Mouse (Mus musculus): ENCODE results near the gene Aip. TPM values are rescaled to one million over a fixed set of nuclear protein-coding genes. Genes with fewer than 3 reads are reported as not detected.
A peak's percentile ranks its signal among the peaks of the same experiment; 100 is the strongest.

The Aip gene
- polyA plus RNA-seq, 1 experiment from 2014 or later = 79.0 TPM

- H3K4me2 ChIP-seq = no peak overlapping the region
- H3K4me3 ChIP-seq (replicated peaks) = no peak overlapping the region
- H3K4me1 ChIP-seq = peaks cover 17% of the 10 kb centered on the region
- H3K27me3 ChIP-seq (replicated peaks) = no peaks in the 10 kb centered on the region
- H3K9me3 ChIP-seq = no peaks in the 10 kb centered on the region
- ATAC-seq (ENCODE audit: insufficient read depth, low FRiP score, low read depth) = no peak
- 66% methylated on average over 3 of the region's 3 CpGs for WGBS
- H3K27ac ChIP-seq = no peak overlapping the region
- H3K36me3 ChIP-seq = no peaks in the 10 kb centered on the region; the same call in 1 of the 2 replicates
- no peak overlapping the region for H3K9ac ChIP-seq
These were observed 31.3 kb downstream of the Aip start for GRCm38 (mm10) chr19:4094348-4094747.

GRCm38 (mm10) chr19:4093772-4094171 lies 31.9 kb downstream of the Aip start:
- WGBS = 64% methylated on average over 7 of the region's 7 CpGs
- Histone ChIP-seq H3K4me3 (replicated peaks) (no peak overlapping the region), H3K27ac (no peak overlapping the region), H3K4me2 (no peak overlapping the region), H3K4me1 (peaks cover 11% of the 10 kb centered on the region; the same call in 1 of the 2 replicates), H3K9ac (no peak overlapping the region), H3K9me3 (no peaks in the 10 kb centered on the region), H3K36me3 (no peaks in the 10 kb centered on the region; the same call in 1 of the 2 replicates), H3K27me3 (replicated peaks) (no peaks in the 10 kb centered on the region)
- ATAC-seq (ENCODE audit: insufficient read depth, low FRiP score, low read depth) = no peak

- Histone ChIP-seq H3K27me3 (replicated peaks) (no peaks in the 10 kb centered on the region), H3K4me1 (0 out of 2 replicates have a peak, but pooled peaks cover 2% of the 10 kb centered on the region), H3K9me3 (no peaks in the 10 kb centered on the region), H3K36me3 (no peaks in the 10 kb centered on the region), H3K4me2 (no peak overlapping the region), H3K4me3 (replicated peaks) (no peak overlapping the region), H3K9ac (no peak overlapping the region), H3K27ac (no peak overlapping the region)
- no peak for ATAC-seq (ENCODE audit: insufficient read depth, low FRiP score, low read depth)
- WGBS = 87% methylated on average over 3 of the region's 3 CpGs
These were observed 32.9 kb downstream of the Aip start for GRCm38 (mm10) chr19:4092750-4093149.

- Histone ChIP-seq H3K9me3 (no peaks in the 10 kb centered on the region), H3K4me2 (no peak overlapping the region), H3K27me3 (replicated peaks) (no peaks in the 10 kb centered on the region), H3K4me3 (replicated peaks) (no peak overlapping the region), H3K9ac (no peak overlapping the region), H3K4me1 (no peaks in the 10 kb centered on the region), H3K27ac (no peak overlapping the region), H3K36me3 (no peaks in the 10 kb centered on the region)
- 53% methylated on average over 2 of the region's 2 CpGs for WGBS
- no peak for ATAC-seq (ENCODE audit: insufficient read depth, low FRiP score, low read depth)
These were observed 34.3 kb downstream of the Aip start for GRCm38 (mm10) chr19:4091383-4091782.

- WGBS = 83% methylated on average over 3 of the region's 3 CpGs
These were observed 35.2 kb downstream of the Aip start for GRCm38 (mm10) chr19:4090446-4090845.

GRCm38 (mm10) chr19:4089128-4089527 lies 36.5 kb downstream of the Aip start:
- Histone ChIP-seq H3K4me2 (no peak overlapping the region), H3K36me3 (no peaks in the 10 kb centered on the region), H3K4me3 (replicated peaks) (no peak overlapping the region), H3K9ac (no peak overlapping the region), H3K4me1 (no peaks in the 10 kb centered on the region), H3K27me3 (replicated peaks) (no peaks in the 10 kb centered on the region), H3K9me3 (no peaks in the 10 kb centered on the region), H3K27ac (no peak overlapping the region)
- ATAC-seq (ENCODE audit: insufficient read depth, low FRiP score, low read depth) = no peak
- 76% methylated on average over 6 of the region's 6 CpGs for WGBS

More at GRCm38 (mm10) chr19:4090446-4090845, 35.2 kb downstream of the Aip start:
- Histone ChIP-seq H3K4me3 (replicated peaks) (no peak overlapping the region), H3K36me3 (no peaks in the 10 kb centered on the region), H3K27ac (no peak overlapping the region), H3K9ac (no peak overlapping the region), H3K4me1 (no peaks in the 10 kb centered on the region), H3K27me3 (replicated peaks) (no peaks in the 10 kb centered on the region), H3K9me3 (no peaks in the 10 kb centered on the region), H3K4me2 (no peak overlapping the region)
- no peak for ATAC-seq (ENCODE audit: insufficient read depth, low FRiP score, low read depth)

GRCm38 (mm10) chr19:4088146-4088545 lies 37.5 kb downstream of the Aip start:
- Histone ChIP-seq H3K4me3 (replicated peaks) (no peak overlapping the region), H3K9me3 (no peaks in the 10 kb centered on the region), H3K4me1 (no peaks in the 10 kb centered on the region), H3K27ac (no peak overlapping the region), H3K27me3 (replicated peaks) (no peaks in the 10 kb centered on the region), H3K36me3 (no peaks in the 10 kb centered on the region), H3K9ac (no peak overlapping the region), H3K4me2 (no peak overlapping the region)
- 31% methylated on average over 5 of the region's 5 CpGs for WGBS
- ATAC-seq (ENCODE audit: insufficient read depth, low FRiP score, low read depth) = no peak

GRCm38 (mm10) chr19:4087090-4087489 lies 38.6 kb downstream of the Aip start:
- Histone ChIP-seq H3K27me3 (replicated peaks) (no peaks in the 10 kb centered on the region), H3K4me2 (no peak overlapping the region), H3K9me3 (no peaks in the 10 kb centered on the region), H3K9ac (no peak overlapping the region), H3K36me3 (no peaks in the 10 kb centered on the region), H3K4me1 (no peaks in the 10 kb centered on the region), H3K27ac (no peak overlapping the region), H3K4me3 (replicated peaks) (no peak overlapping the region)
- ATAC-seq (ENCODE audit: insufficient read depth, low FRiP score, low read depth) = no peak
- 86% methylated on average over 5 of the region's 5 CpGs for WGBS

- ATAC-seq (ENCODE audit: insufficient read depth, low FRiP score, low read depth) = no peak
- H3K27ac ChIP-seq = no peak overlapping the region
- no peaks in the 10 kb centered on the region for H3K4me1 ChIP-seq
- no peaks in the 10 kb centered on the region for H3K36me3 ChIP-seq
- H3K4me3 ChIP-seq (replicated peaks) = no peak overlapping the region
- no peak overlapping the region for H3K9ac ChIP-seq
- H3K27me3 ChIP-seq (replicated peaks) = no peaks in the 10 kb centered on the region
- H3K9me3 ChIP-seq = no peaks in the 10 kb centered on the region
- WGBS = 91% methylated on average over 15 of the region's 15 CpGs
- H3K4me2 ChIP-seq = no peak overlapping the region
These were observed 39.5 kb downstream of the Aip start for GRCm38 (mm10) chr19:4086156-4086555.

GRCm38 (mm10) chr19:4084984-4085383 lies 40.7 kb downstream of the Aip start:
- ATAC-seq (ENCODE audit: insufficient read depth, low FRiP score, low read depth) = no peak

GRCm38 (mm10) chr19:4083826-4084225 lies 41.8 kb downstream of the Aip start:
- 0 out of 2 replicates have a peak, but pooled peaks have one; percentile 6 for ATAC-seq (ENCODE audit: insufficient read depth, low FRiP score, low read depth)
- H3K27ac ChIP-seq = no peak overlapping the region
- no peaks in the 10 kb centered on the region for H3K4me1 ChIP-seq
- H3K9ac ChIP-seq = no peak overlapping the region
- no peaks in the 10 kb centered on the region for H3K9me3 ChIP-seq
- no peak overlapping the region for H3K4me2 ChIP-seq
- no peaks in the 10 kb centered on the region for H3K27me3 ChIP-seq (replicated peaks)
- WGBS = 29% methylated on average over 8 of the region's 8 CpGs
- H3K36me3 ChIP-seq = no peaks in the 10 kb centered on the region
- H3K4me3 ChIP-seq (replicated peaks) = no peak overlapping the region

More at GRCm38 (mm10) chr19:4084984-4085383, 40.7 kb downstream of the Aip start:
- Histone ChIP-seq H3K4me1 (no peaks in the 10 kb centered on the region), H3K4me2 (no peak overlapping the region), H3K9me3 (no peaks in the 10 kb centered on the region), H3K27me3 (replicated peaks) (no peaks in the 10 kb centered on the region), H3K9ac (no peak overlapping the region), H3K27ac (no peak overlapping the region), H3K4me3 (replicated peaks) (no peak overlapping the region), H3K36me3 (no peaks in the 10 kb centered on the region)
- 92% methylated on average over 1 of the region's 1 CpGs for WGBS

- 87% methylated on average over 7 of the region's 7 CpGs for WGBS
- no peak for ATAC-seq (ENCODE audit: insufficient read depth, low FRiP score, low read depth)
- no peak overlapping the region for H3K4me3 ChIP-seq (replicated peaks)
- no peaks in the 10 kb centered on the region for H3K27me3 ChIP-seq (replicated peaks)
- no peaks in the 10 kb centered on the region for H3K4me1 ChIP-seq
- H3K9me3 ChIP-seq = no peaks in the 10 kb centered on the region
- no peak overlapping the region for H3K9ac ChIP-seq
- H3K36me3 ChIP-seq = no peaks in the 10 kb centered on the region
- no peak overlapping the region for H3K27ac ChIP-seq
- no peak overlapping the region for H3K4me2 ChIP-seq
These were observed 42.3 kb downstream of the Aip start for GRCm38 (mm10) chr19:4083316-4083715.

All from stomach, embryonic 15.5 days (tissue).